Mouse (Mus musculus): ENCODE data around the gene Abcg5. TPM values are rescaled to one million over a fixed set of nuclear protein-coding genes. Genes with fewer than 3 reads are reported as not detected.

Gene Abcg5
- polyA plus RNA-seq, 1 experiment from 2014 or later, result 3.1 TPM

DNA sequence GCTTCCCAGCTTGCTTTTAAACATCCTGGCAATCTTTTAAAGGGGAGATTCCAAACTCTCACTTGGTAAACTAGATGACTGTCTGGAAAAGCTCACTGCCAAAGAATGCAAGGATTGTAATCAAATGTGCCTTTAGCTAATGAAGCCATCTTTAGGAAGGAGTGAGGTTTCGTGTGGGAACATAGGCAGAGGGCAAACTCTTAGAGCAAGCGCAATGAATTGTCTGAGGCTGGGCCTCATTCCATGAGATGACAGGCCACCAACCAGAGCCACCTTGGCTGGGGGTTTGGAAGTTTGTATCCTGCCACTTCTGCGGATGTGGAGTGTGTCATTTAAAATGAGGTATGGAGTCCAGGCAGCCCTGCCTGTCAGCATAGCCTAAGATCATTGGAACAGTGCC, 62.7 kb downstream of the Abcg5 start:
- WGBS, result 74% methylated on average over 3 of the region's 3 CpGs
- no peaks in the 10 kb centered on the region for H3K36me3 ChIP-seq
- H3K27me3 ChIP-seq, result no peaks in the 10 kb centered on the region
- no peak overlapping the region for H3K4me3 ChIP-seq
- H3K9me3 ChIP-seq, result no peaks in the 10 kb centered on the region
- no peaks in the 10 kb centered on the region for H3K4me1 ChIP-seq
- no peak for ATAC-seq (replicated peaks)
- H3K4me2 ChIP-seq (replicated peaks), result no peak overlapping the region
- no peak overlapping the region for H3K27ac ChIP-seq (replicated peaks)
- H3K9ac ChIP-seq (replicated peaks), result no peak overlapping the region

DNA sequence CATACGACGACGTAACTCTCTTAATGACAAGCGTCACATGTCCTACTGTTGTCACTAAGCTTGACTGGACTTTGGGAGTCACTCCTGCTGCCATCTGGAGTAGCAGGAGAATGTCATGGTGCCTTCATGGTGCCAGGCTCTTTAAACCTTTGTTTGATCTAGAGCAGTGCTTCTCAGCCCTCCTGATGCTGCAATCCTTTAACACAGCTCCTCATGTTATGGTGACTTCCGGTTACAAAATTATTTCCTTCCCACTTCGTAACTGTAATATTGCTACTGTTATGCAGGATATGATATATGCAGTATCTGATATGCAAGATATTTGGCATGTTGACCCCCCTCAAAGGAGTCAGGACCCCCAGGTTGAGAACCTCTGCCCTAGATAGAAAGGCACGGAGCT, 63.7 kb downstream of the Abcg5 start:
- no peak for ATAC-seq (replicated peaks)
- no peaks in the 10 kb centered on the region for H3K4me1 ChIP-seq
- H3K9me3 ChIP-seq, result no peaks in the 10 kb centered on the region
- WGBS, result 88% methylated on average over 7 of the region's 7 CpGs
- no peak overlapping the region for H3K4me2 ChIP-seq (replicated peaks)
- H3K9ac ChIP-seq (replicated peaks), result no peak overlapping the region
- H3K36me3 ChIP-seq, result no peaks in the 10 kb centered on the region
- H3K27ac ChIP-seq (replicated peaks), result no peak overlapping the region
- H3K27me3 ChIP-seq, result no peaks in the 10 kb centered on the region
- H3K4me3 ChIP-seq, result no peak overlapping the region

DNA sequence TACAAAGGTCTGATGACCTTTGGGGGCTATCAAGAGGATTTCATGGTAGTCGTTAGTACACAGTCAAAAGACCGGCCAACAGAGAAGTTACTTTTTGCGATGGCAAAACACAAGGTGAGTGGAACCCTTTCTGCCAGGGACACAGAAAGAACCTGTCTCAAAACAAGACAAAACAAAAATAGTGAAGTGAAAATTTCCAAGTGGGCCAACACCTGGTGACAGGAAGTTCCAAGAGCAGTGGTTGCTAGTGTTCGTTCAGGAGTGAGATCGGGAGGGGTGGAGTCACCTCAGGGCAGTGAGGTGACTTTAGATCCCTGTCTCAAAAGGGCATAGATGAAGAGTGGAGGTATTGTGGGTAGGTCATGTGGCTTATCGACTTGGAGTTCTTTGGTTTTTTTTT, 64.9 kb downstream of the Abcg5 start:
- Histone ChIP-seq H3K9me3 (no peaks in the 10 kb centered on the region), H3K4me3 (no peak overlapping the region), H3K36me3 (no peaks in the 10 kb centered on the region), H3K9ac (replicated peaks) (no peak overlapping the region), H3K27me3 (no peaks in the 10 kb centered on the region), H3K4me1 (no peaks in the 10 kb centered on the region), H3K4me2 (replicated peaks) (no peak overlapping the region), H3K27ac (replicated peaks) (no peak overlapping the region)
- ATAC-seq (replicated peaks), result no peak
- WGBS, result 94% methylated on average over 6 of the region's 6 CpGs

DNA sequence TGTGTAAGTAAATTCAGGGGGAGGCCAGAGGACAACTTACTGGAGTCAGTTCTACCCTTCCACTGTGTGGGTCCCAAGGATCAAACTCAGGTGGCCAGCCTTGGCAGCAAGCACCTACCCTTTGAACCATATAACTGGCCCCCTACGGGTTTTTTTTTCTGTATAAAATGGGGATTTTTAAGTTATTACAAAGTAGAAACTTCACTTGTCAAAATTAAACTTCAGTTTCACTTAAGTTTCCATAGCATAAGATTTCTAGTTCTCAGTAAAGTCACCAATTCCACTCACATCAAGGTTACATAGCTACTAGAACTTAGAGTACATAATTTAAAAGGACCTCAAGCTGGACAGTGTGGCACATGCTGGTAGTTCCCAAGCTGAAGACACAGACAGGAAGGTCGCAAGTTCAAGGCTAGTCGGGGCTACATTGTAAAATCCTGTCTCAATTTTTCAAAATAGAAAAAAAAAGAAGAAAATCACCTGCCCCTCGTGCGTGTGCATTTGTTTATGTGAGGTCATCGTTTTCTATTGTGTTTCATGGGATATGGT, 66.2 kb downstream of the Abcg5 start:
- no peaks in the 10 kb centered on the region for H3K9me3 ChIP-seq
- H3K27me3 ChIP-seq, result no peaks in the 10 kb centered on the region
- no peak overlapping the region for H3K4me3 ChIP-seq
- H3K9ac ChIP-seq (replicated peaks), result no peak overlapping the region
- H3K4me1 ChIP-seq, result no peaks in the 10 kb centered on the region
- 89% methylated on average over 6 of the region's 6 CpGs for WGBS
- no peaks in the 10 kb centered on the region for H3K36me3 ChIP-seq
- H3K4me2 ChIP-seq (replicated peaks), result no peak overlapping the region
- no peak for ATAC-seq (replicated peaks)
- no peak overlapping the region for H3K27ac ChIP-seq (replicated peaks)

DNA sequence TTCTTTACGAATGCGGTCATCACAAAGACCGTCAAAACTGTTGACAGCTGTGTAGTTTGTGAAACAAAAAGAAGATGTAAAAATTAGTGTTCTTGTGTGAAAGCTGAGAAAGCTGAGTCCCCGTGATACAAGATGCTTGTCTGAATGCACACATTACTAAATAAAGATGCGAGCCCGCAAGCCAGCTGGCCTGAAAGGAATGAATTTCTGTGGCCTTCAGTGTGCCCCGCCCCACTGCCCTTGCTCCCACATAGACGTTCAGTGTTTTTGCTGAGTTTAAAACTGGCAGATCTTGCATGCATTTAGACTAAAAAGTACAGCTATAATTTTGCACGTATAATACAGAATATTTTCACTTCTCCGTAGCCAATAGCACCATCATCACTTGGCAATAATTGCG, 67.0 kb downstream of the Abcg5 start:
- H3K4me3 ChIP-seq, result no peak overlapping the region
- H3K4me2 ChIP-seq (replicated peaks), result no peak overlapping the region
- H3K9ac ChIP-seq (replicated peaks), result no peak overlapping the region
- no peaks in the 10 kb centered on the region for H3K27me3 ChIP-seq
- H3K4me1 ChIP-seq, result no peaks in the 10 kb centered on the region
- ATAC-seq (replicated peaks), result no peak
- H3K36me3 ChIP-seq, result no peaks in the 10 kb centered on the region
- 71% methylated on average over 11 of the region's 11 CpGs for WGBS
- H3K9me3 ChIP-seq, result no peaks in the 10 kb centered on the region
- no peak overlapping the region for H3K27ac ChIP-seq (replicated peaks)

DNA sequence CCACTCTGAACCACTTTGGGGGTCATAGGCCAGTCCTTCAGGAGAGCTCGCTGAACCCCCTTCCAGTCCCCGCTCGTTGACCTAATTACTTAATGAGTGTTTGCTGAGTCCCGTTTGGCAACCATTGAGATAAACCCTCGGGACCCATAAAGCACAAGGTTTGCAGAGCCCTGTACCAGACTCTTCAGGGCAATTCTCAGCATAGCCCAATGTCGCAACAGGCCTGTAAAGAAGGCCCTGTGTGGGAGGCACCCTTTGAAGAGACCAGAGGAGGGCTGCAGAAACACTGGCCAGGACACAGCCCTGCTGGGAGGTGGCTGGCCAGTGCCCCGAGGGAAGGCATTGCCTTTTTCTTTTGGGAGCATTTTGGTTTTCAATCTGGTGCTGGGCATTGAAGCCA, 70.8 kb downstream of the Abcg5 start:
- no peak for ATAC-seq (replicated peaks)
- Histone ChIP-seq H3K4me3 (no peak overlapping the region), H3K4me1 (no peaks in the 10 kb centered on the region), H3K9ac (replicated peaks) (no peak overlapping the region), H3K36me3 (no peaks in the 10 kb centered on the region), H3K4me2 (replicated peaks) (no peak overlapping the region), H3K27ac (replicated peaks) (no peak overlapping the region), H3K9me3 (no peaks in the 10 kb centered on the region), H3K27me3 (no peaks in the 10 kb centered on the region)
- 85% methylated on average over 7 of the region's 7 CpGs for WGBS

DNA sequence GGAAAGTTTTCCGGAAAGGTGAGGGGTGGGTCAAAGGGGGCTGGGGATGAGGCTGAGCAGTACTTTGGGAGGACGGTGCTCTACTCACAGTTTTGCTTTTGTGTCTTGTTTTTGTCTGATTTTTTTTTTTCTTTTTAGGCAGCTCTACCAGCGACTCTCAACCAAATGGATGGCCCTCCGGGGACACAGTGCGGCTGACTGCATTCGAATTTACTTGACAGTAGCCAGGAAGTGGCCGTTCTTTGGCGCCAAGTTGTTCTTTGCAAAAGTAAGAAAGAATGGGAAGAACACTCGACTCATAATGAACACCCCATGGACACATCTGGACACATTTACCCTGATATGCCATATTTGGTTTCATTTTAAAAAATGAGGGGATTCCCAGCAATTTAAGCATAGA, 71.3 kb downstream of the Abcg5 start:
- Histone ChIP-seq H3K36me3 (no peaks in the 10 kb centered on the region), H3K27me3 (no peaks in the 10 kb centered on the region), H3K4me3 (no peak overlapping the region), H3K9ac (replicated peaks) (no peak overlapping the region), H3K4me1 (no peaks in the 10 kb centered on the region), H3K9me3 (no peaks in the 10 kb centered on the region), H3K27ac (replicated peaks) (no peak overlapping the region), H3K4me2 (replicated peaks) (no peak overlapping the region)
- 88% methylated on average over 9 of the region's 9 CpGs for WGBS
- ATAC-seq (replicated peaks), result no peak

DNA sequence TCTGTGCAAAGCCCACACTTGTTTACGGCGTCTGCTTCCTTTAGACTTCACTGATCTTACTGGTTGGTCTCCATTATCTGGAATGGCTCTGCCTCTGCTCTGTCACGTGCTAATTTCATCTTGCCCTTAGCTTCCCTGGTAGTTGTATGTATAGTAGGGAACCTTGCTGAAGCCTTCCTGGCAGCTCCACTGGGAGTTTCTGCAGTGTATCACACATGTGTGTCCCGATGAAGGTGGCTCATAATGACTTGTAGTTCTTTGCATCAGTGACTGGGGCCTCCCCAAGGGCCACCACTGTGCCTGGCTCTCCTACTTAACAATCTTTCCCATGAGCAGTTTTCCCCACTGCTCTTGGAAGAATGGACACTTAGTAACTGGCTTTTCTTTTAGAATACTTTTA, 74.2 kb downstream of the Abcg5 start:
- Histone ChIP-seq H3K4me2 (replicated peaks) (no peak overlapping the region), H3K9me3 (no peaks in the 10 kb centered on the region), H3K27ac (replicated peaks) (no peak overlapping the region), H3K9ac (replicated peaks) (no peak overlapping the region), H3K4me1 (no peaks in the 10 kb centered on the region), H3K36me3 (no peaks in the 10 kb centered on the region), H3K4me3 (no peak overlapping the region), H3K27me3 (no peaks in the 10 kb centered on the region)
- no peak for ATAC-seq (replicated peaks)
- 85% methylated on average over 4 of the region's 4 CpGs for WGBS

Other genes starting within 250 kb of the Abcg5 start
- 6.0 and 6.3 TPM in 2 replicates for gene Thada, start 216.8 kb downstream of the Abcg5 start, polyA plus RNA-seq (2015; fragmentation: Nextera tagmentation; extraction: Ambion mirVana)
- 0.88 and 1.2 TPM in 2 replicates for gene Plekhh2, start 171.1 kb downstream of the Abcg5 start, polyA plus RNA-seq (2015; fragmentation: Nextera tagmentation; extraction: Ambion mirVana)
- 33.4 and 36.1 TPM in 2 replicates for gene Dync2li1, start 56.5 kb downstream of the Abcg5 start, polyA plus RNA-seq (2015; fragmentation: Nextera tagmentation; extraction: Ambion mirVana)
- gene Abcg8, start 6.7 kb downstream of the Abcg5 start, polyA plus RNA-seq (2015; fragmentation: Nextera tagmentation; extraction: Ambion mirVana), result 0.20 and 0.22 TPM in 2 replicates
- gene Lrpprc, start 107.8 kb upstream of the Abcg5 start, polyA plus RNA-seq (2015; fragmentation: Nextera tagmentation; extraction: Ambion mirVana), result 44.2 and 44.4 TPM in 2 replicates